Mouse (Mus musculus): ENCODE results near the gene Tfpi2.

DNA sequence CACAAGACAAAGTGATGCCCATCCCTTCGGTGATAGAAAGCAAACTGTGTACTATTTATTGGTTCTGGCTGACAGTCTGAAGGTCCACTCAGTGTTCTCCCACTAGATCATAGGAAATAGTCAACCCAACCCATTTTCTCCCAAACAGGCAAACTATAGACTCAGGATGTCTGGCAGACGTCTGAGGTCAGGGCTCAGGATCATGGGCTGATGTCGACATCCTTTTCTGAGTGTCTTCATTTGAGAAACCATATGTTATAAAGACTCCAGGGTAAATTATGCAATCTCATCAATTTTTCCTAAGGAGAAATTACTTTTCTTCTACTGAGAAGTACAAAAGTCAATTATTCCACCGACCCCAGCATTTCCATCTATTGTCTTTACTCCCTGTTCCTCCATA, 9.4 kb upstream of the Tfpi2 start:
- TF ChIP-seq POLR2A (IDR thresholded peaks at IDR 0.05; ENCODE audit: extremely low read depth, insufficient read depth, low read length) (no peak), CTCF (IDR thresholded peaks at IDR 0.05; ENCODE audit: low read depth, low read length) (no peak)
